Mouse (Mus musculus) granulocyte monocyte progenitor cell, adult 5-6 weeks (primary cell): ENCODE measurements around the gene Bricd5. TPM values are rescaled to one million over a fixed set of nuclear protein-coding genes. Genes with fewer than 3 reads are reported as not detected.

Experiments
- ATAC-seq: replicated peaks from 2 replicates; pipeline ENCODE4 v1.8.0; 2016; ENCODE audit warnings: mild to moderate bottlenecking, moderate TSS enrichment, inconsistent platforms; ENCODE audit not compliant: poor library complexity, severe bottlenecking
- total RNA-seq, 2 experiments: library from RNA; stranded (forward) in 1 of 2; stranded (reverse) in 1 of 2; fragments of 200-712, 200-1000 nt in 1 of 2; fragments of >200 nt in 1 of 2; fragmentation: Nextera tagmentation in 1 of 2; gene quantifications; 2 replicates each; pipeline ENCODE4 v1.2.3; 2014 to 2017

Gene Bricd5
- total RNA-seq, 2 experiments from 2014 or later = not detected

DNA sequence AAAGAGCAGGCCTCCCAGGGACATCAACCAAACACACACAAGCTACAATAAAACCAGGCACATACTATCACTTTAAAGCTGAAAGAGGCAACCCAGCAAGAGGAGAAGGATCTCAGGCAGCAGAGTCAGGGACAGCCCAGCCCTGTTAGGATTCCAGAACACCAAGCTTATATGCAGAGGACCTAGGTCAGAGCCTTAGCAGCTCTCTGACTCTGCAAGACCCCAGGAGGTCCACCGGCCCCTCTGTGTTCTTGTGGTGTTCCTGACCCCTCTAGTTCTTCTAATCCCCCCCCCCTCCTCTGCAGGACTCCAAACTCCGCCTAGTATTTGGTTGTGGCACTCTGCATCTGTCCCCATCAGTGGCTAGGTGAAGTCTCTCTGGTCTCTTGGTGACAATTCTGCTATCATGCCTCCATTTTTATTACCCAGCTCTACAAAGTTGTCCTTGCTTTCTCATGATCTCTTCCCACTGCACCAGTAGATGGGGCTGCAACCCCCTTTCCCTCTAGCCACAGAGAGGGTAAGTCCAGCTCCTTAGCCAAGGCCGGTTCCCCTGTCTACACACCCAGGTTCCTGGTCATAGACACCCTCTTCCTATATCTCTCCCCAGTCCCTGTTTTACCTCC, 6.6 kb downstream of the Bricd5 start:
- ATAC-seq = peak; percentile 39

- ATAC-seq = no peak
Observed at GRCm38 (mm10) chr17:24481027-24481815, 7.5 kb downstream of the Bricd5 start.

DNA sequence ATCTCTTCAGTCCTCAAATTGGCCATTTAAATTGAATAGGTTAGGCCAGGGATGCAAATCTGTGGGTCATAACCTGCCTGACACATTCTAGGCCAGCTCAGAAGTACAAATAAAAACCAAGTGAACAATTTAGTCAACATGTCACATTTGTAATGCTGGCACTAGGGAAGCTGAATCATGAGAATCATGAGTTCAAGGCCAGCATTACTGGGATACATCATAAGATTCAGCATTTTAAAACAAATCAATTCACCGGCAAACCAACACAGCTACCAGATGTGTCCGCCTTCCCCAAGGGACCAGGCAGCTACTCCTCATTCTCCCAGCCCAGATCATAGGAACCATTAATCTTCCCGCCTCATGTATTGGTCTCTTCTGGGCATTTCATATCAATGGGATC, 9.8 kb downstream of the Bricd5 start:
- no peak for ATAC-seq

DNA sequence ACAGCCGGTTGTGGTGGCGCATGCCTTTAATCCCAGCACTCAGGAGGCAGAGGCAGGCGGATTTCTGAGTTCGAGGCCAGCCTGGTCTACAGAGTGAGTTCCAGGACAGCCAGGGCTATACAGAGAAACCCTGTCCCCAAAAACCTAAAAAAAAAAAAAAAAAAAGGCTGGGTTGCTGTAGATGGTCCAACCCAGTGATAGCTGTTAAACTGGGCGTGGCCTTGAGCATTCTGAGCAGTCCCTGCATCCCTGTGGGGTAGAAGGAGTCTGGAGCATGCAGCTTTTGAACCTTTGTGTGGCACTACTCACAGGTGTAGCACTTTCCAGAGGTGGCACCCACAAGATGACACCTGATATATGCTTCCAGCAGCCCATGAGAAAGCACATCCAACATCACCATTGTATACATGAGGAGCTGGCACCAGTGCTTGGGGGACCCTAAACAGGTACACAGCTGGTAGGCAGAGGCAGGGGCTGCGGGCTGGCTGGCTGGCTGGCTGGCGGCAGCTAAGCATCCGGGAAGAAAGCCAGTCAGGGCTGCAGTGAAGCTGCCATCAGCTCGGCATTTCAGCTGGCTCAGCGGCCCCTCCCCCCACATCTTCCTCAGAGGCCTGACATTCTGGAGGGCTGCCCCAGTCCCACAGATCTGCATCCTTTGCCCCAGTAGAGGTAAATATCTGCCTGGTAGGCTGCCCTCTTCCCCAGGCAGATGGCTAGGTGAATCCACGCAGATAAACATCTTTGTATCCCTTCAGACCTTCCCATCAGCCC, 11.6 kb downstream of the Bricd5 start:
- ATAC-seq = no peak

DNA sequence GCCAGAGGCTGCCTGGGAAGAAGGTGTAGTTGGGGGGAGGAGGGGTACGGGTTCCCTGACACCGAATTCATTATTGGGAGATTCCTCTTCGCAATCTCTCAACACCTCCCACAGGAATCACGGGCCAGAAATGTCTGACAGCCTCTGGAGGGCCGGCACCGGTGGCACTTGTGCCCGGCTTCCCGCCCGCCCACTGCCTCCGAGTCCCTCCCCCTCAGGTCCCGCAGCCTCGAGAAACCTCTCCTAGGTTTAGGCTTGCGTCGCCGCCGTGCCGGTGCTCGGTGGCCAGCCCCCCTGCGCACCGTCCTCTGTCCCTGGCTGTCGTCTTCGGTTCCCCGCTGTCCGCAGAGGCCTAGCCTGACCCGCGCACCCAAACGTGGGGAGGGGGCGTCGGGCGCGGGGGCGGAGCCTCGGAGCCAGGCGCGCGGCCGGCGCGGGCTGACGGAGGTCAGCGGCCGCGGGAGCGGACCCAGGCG, 14.5 kb downstream of the Bricd5 start, which contains the start of gene Caskin1:
TSS of gene Caskin1 (plus strand) at position 416 of the 476 bp plus-strand sequence.
- peak; percentile 32 for ATAC-seq

GRCm38 (mm10) chr17:24488662-24489264, 15.1 kb downstream of the Bricd5 start:
- peak; percentile 38 for ATAC-seq

DNA sequence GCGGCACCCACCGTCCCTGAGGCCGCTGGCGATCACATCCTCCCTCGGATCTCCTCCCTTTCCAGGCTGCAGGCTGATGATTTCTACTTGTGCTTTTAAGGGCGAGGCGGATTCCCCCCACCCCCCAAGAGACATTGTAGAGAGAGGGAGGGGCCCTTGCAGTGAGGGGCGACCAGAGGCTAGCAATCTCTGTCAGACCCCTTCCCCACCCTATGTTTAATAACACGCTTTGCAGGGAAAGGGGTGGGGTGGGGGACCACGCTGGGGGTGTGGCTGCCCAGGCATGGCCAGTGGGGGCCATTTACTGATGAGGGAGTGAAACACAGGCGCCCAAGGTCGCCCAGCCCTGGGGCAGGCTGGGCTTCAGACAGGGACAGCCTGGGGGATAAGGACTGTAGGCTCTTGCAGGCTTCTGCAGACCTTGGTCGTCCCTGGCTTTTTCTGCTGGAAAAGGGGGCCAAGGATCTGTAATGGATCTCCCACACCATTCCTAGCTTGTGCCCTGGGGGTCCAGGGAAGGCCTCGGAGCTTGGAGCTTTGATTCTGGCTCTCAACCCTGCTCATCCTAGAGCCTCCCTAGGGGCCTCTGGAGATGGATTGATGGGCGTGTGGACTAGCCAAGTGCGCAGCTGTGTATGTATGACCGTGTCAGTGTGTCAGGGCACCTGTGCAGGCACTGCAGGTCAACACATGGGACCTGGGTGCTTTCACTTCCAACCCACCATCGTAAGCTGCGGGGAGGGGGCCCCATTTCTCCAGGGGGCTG, 15.8 kb downstream of the Bricd5 start:
- ATAC-seq = no peak

DNA sequence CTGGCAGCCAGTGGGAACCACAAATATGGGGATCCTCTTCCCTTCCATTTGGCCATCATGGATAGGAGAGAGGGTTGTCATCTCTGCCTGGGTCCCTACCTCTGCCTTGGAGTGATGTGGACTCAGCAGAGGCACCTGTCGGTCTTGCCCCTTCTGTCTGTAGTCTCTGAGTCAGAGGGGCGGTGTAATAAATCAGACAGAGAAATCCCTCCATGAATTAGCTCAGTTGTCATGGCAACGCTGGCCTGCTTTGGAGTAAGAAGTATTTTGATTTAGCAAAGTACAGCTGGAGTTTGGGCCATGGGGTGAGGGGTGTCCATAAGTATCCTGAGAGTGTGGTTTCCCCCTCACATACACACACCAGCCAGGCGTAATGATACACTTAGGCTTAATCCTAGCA, 16.7 kb downstream of the Bricd5 start:
- ATAC-seq = no peak

GRCm38 (mm10) chr17:24494627-24495335, 21.1 kb downstream of the Bricd5 start:
- ATAC-seq = peak; percentile 58

DNA sequence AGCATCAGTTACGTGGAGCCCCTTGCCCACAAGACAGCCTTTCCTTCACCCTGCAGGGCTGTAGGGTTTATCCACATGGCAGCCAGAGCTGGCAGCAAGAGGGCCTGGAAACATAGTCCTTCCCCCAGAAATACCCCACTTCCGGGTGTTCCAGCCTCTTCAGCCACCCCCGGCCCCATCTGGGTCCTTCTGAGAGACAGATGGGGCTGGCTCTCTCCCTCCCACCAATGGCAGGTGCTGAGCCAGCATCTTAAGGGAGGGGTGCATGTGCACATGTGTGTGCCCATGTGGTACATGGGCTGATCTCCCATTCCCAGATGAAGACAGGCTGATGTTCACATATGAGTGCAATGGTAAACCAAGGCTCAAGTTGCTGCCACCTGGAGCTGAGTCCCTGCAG, 21.8 kb downstream of the Bricd5 start:
- no peak for ATAC-seq

- ATAC-seq = no peak
Observed at GRCm38 (mm10) chr17:24496026-24496425, 22.3 kb downstream of the Bricd5 start.

DNA sequence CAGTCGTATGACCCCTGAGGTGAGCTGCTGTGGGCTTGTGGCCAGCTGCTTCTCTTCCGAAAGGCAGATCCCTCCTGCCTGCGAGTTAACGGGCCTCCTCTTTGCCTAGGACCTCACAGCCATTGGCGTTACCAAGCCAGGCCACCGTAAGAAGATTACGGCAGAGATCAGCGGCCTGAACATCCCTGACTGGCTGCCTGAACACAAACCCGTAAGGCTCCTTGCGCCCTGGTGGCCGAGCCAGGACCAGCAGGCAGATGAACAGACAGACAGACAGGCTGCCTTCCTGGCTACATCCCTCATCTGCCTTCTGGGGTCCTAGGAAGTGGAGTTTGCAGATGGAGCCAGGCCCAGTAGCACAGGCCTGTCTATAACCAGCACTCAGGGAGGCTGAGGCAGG, 28.5 kb downstream of the Bricd5 start:
- peak; percentile 36; the same call in 1 of the 2 replicates for ATAC-seq

DNA sequence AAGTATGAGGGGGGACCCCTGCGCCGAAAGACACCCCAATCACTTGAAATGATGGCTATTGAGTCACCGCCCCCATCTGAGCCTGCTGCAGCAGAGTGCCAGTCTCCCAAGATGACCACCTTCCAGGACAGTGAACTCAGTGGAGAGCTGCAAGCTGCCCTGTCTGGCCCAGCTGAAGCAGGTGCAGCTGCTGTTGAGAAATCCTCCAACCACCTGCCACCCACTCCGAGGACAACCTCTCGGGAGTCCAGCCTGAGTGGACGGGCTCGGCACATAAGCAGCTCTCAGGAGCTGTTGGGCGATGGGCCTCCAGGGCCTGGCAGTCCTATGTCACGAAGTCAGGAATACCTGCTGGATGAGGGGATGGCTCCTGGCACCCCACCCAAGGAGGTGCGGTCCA, 30.4 kb downstream of the Bricd5 start:
- no peak for ATAC-seq

GRCm38 (mm10) chr17:24505286-24505955, 31.7 kb downstream of the Bricd5 start:
- ATAC-seq = no peak

- ATAC-seq = 0 out of 2 replicates have a peak, but pooled peaks have one; percentile 9
Observed at GRCm38 (mm10) chr17:24506332-24507070, 32.8 kb downstream of the Bricd5 start.

GRCm38 (mm10) chr17:24507129-24507664, 33.5 kb downstream of the Bricd5 start:
- ATAC-seq = no peak

- no peak for ATAC-seq
Observed at GRCm38 (mm10) chr17:24507806-24508460, 34.2 kb downstream of the Bricd5 start.
